Mouse (Mus musculus): Measurements from ENCODE around the gene H2afv. TPM values are rescaled to one million over a fixed set of nuclear protein-coding genes. Genes with fewer than 3 reads are reported as not detected.

Gene H2afv
- polyA plus RNA-seq (2012; rRNA removed), result 203 and 273 TPM in 2 replicates
- polyA plus RNA-seq (2014; fragmentation: Nextera tagmentation; extraction: Ambion mirVana), result 548 and 588 TPM in 2 replicates

DNA sequence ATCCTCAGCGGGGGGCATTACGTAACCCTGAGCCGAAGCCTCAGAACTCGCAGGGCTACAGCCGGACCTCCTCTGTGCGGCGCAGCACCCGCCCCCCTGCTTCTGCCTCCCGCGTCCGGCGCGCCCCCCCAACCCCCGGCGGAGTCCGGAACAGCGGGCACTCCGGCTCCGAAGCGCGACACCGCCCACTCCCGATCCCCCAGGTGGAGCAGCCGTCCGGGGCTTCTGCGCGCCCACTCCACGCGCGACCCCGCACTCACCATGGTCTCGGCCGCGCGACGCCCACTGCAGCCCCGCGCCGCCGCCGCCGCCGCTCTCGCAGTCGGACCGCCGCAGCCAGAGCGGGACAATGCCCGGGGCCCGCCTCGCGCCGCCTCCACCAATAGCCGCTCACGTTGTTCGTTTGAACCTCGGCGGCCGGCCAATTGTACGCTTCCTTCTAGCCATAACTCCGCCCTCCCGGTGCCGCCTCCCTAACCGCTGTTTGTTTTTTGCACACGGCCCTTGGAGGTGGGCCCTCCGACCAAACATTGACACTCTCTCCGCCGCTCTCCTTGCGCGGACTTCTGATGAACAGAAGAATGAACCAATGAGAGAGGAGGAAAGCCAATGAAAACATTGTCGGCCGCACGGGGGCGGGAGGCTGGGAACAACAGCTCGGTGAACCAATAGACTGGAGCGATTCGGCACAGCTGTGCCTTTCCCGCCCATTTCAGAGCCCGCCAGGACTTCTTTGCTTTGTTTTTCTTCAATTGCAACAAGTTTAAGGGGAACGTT is at the start of gene H2afv:
H2afv (minus strand) TSS at position 367 of the 777 bp plus-strand sequence.
- peak; percentile 98 for ATAC-seq (ENCODE audit: low FRiP score, low read depth)
- Histone ChIP-seq H3K4me3 (replicated peaks; ENCODE audit: low read length) (peak within 1 kb of the TSS; percentile 74), H3K9me3 (ENCODE audit: control insufficient read depth, low read length) (no peaks in the 10 kb centered on the region), H3K9ac (ENCODE audit: low read depth, low read length, severe bottlenecking) (peak within 1 kb of the TSS; percentile 85), H3K36me3 (ENCODE audit: control insufficient read depth, insufficient read depth, low read length) (0 out of 2 replicates have a peak, but pooled peaks cover 2% of the 10 kb centered on the region), H3K27ac (replicated peaks; ENCODE audit: low read depth, low read length) (peak within 1 kb of the TSS; percentile 94), H3K4me1 (ENCODE audit: control insufficient read depth, insufficient read depth, low read length) (peaks cover 3% of the 10 kb centered on the region), H3K4me2 (replicated peaks; ENCODE audit: low read depth, low read length, severe bottlenecking) (peak within 1 kb of the TSS; percentile 72), H3K27me3 (ENCODE audit: control insufficient read depth, insufficient read depth, low read length) (no peaks in the 10 kb centered on the region)
- TF ChIP-seq POLR2A (IDR thresholded peaks at IDR 0.05; ENCODE audit: borderline replicate concordance, extremely low read depth, insufficient read depth, insufficient read length), result 0 out of 2 replicates have a peak, but pooled peaks have one; percentile 47
- under 1% methylated on average over 51 of the region's 80 CpGs for WGBS
- peak; percentile 100 for DNase-seq (ENCODE audit: low spot score)

DNA sequence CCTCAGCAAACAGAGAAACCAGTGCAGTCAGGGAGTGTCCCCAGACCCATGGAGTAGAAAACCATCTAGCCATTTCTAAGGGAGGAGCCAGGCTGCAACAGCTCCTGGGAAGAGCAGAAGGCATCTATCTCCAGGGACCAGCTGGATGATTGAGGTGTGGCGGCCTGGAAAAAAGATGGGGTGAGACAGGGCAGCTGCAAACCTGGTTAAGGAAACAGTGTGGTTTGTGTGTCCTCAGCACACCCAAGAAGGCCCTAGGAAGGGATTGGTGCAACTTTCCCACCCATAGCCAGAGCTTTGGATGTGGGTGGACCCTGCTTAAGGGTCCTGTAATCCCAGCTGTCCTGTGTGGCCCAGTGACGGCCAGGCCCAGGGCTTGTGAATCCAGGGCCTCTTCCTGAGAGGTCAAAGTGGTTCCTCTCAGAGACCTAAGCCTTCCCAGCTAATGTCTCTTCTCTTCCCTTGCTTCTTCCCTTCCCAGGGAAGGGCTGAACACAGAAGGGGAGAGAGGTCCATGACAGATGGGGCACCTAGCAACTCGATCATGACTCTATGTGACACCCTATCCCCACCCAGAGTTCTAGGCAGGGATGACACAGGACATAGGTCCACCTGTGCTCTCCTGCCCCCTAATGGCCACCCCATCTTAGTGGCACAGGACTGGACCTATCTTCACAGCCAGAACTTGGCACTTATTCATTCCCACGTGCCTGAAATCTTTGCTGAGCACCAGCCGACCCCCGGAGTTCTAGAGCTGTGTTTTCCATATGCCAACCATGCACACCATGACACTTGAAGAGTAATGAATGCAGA is 45.7 kb upstream of the H2afv start:
- 58% methylated on average over 6 of the region's 6 CpGs for WGBS

DNA sequence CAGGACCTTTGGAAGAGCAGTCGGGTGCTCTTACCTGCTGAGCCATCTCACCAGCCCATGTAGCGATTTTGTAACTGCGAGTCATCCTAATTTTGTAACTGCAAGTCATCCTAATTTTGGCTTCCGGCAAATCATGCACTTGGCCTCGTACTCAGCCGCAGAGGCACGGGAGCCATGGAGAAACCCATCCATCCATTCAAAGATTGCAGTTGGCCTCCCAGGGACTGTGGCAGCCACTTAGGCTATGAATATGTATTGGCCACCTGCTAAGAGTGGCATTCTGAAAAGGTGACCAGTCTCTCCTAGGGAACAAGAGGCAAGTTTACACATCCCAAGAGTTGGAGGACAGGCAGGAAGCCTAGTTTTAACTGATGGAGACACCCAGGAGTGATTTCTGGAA is 45.0 kb upstream of the H2afv start:
- DNase-seq (ENCODE audit: low spot score) (no peak), ATAC-seq (ENCODE audit: low FRiP score, low read depth) (no peak)
- 85% methylated on average over 7 of the region's 7 CpGs for WGBS
- TF ChIP-seq POLR2A (IDR thresholded peaks at IDR 0.05; ENCODE audit: borderline replicate concordance, extremely low read depth, insufficient read depth, insufficient read length), result no peak
- Histone ChIP-seq H3K36me3 (ENCODE audit: control insufficient read depth, insufficient read depth, low read length) (no peaks in the 10 kb centered on the region), H3K27me3 (ENCODE audit: control insufficient read depth, insufficient read depth, low read length) (no peaks in the 10 kb centered on the region), H3K9ac (ENCODE audit: low read depth, low read length, severe bottlenecking) (no peak overlapping the region), H3K9me3 (ENCODE audit: control insufficient read depth, low read length) (no peaks in the 10 kb centered on the region), H3K27ac (replicated peaks; ENCODE audit: low read depth, low read length) (no peak overlapping the region), H3K4me1 (ENCODE audit: control insufficient read depth, insufficient read depth, low read length) (no peaks in the 10 kb centered on the region), H3K4me3 (replicated peaks; ENCODE audit: low read length) (no peak overlapping the region), H3K4me2 (replicated peaks; ENCODE audit: low read depth, low read length, severe bottlenecking) (no peak overlapping the region)

More for the DNA sequence above, 45.7 kb upstream of the H2afv start:
- H3K4me2 ChIP-seq (replicated peaks; ENCODE audit: low read depth, low read length, severe bottlenecking), result no peak overlapping the region
- no peak overlapping the region for H3K9ac ChIP-seq (ENCODE audit: low read depth, low read length, severe bottlenecking)
- H3K27ac ChIP-seq (replicated peaks; ENCODE audit: low read depth, low read length), result no peak overlapping the region
- H3K9me3 ChIP-seq (ENCODE audit: control insufficient read depth, low read length), result no peaks in the 10 kb centered on the region
- H3K27me3 ChIP-seq (ENCODE audit: control insufficient read depth, insufficient read depth, low read length), result no peaks in the 10 kb centered on the region
- no peaks in the 10 kb centered on the region for H3K36me3 ChIP-seq (ENCODE audit: control insufficient read depth, insufficient read depth, low read length)
- ATAC-seq (ENCODE audit: low FRiP score, low read depth) (no peak), DNase-seq (ENCODE audit: low spot score) (no peak)
- H3K4me1 ChIP-seq (ENCODE audit: control insufficient read depth, insufficient read depth, low read length), result no peaks in the 10 kb centered on the region
- no peak for TF ChIP-seq POLR2A (IDR thresholded peaks at IDR 0.05; ENCODE audit: borderline replicate concordance, extremely low read depth, insufficient read depth, insufficient read length)
- H3K4me3 ChIP-seq (replicated peaks; ENCODE audit: low read length), result no peak overlapping the region

DNA sequence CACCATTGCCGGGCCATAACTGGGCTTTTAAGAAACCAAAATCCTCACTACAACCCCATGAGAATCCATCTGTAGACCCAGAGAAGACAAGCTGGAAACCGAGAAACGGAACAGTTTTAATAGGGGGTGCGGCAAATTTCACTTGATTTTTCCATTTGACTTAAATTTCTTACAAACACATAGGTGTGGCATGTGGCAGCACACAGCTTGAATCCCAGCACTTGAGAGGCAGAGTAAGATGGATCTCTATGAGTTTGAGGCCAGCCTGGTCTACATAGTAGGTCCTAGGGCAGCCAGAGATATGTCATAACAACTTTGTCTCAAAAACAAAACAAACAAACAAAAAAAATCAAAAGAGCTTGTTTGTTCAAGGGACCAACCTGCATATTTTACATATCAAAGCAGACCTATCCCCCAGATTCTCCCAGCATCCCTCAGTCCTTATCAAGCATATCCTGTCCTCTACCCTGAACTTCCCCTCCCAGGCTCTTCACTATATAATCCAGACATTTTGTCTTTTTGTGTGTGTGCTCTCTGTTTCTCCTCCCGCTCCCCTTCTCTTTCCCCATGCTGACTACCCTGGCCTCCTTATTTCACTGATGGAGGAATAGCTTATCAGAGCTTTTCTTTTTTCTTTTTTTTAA is 43.9 kb upstream of the H2afv start:
- H3K27me3 ChIP-seq (ENCODE audit: control insufficient read depth, insufficient read depth, low read length), result no peaks in the 10 kb centered on the region
- no peak overlapping the region for H3K27ac ChIP-seq (replicated peaks; ENCODE audit: low read depth, low read length)
- no peak for TF ChIP-seq POLR2A (IDR thresholded peaks at IDR 0.05; ENCODE audit: borderline replicate concordance, extremely low read depth, insufficient read depth, insufficient read length)
- H3K4me3 ChIP-seq (replicated peaks; ENCODE audit: low read length), result no peak overlapping the region
- H3K9ac ChIP-seq (ENCODE audit: low read depth, low read length, severe bottlenecking), result no peak overlapping the region
- ATAC-seq (ENCODE audit: low FRiP score, low read depth) (no peak), DNase-seq (ENCODE audit: low spot score) (no peak)
- no peaks in the 10 kb centered on the region for H3K36me3 ChIP-seq (ENCODE audit: control insufficient read depth, insufficient read depth, low read length)
- no peak overlapping the region for H3K4me2 ChIP-seq (replicated peaks; ENCODE audit: low read depth, low read length, severe bottlenecking)
- H3K9me3 ChIP-seq (ENCODE audit: control insufficient read depth, low read length), result no peaks in the 10 kb centered on the region
- WGBS, result 94% methylated on average over 5 of the region's 5 CpGs
- no peaks in the 10 kb centered on the region for H3K4me1 ChIP-seq (ENCODE audit: control insufficient read depth, insufficient read depth, low read length)

DNA sequence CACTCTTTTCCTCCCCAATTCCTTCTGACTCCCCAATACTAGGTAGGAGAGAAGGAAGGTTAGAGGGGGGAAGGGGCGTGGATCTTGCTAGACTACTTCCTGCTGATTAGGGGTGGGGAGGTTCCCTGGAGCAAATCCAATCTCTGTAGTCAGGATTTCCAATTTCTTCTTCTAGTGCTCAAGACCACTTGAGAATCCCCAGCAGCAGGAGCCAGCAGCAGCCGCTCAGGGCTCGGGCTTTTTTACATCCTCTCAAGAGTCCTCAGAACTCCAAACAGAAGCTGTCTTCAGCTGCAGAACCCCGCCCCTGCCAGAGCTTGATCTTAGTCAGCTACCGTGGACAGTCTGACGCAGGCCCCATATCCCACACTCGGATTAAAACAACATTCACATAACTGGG is 43.3 kb upstream of the H2afv start:
- H3K36me3 ChIP-seq (ENCODE audit: control insufficient read depth, insufficient read depth, low read length), result no peaks in the 10 kb centered on the region
- H3K9me3 ChIP-seq (ENCODE audit: control insufficient read depth, low read length), result no peaks in the 10 kb centered on the region
- H3K27me3 ChIP-seq (ENCODE audit: control insufficient read depth, insufficient read depth, low read length), result no peaks in the 10 kb centered on the region
- H3K9ac ChIP-seq (ENCODE audit: low read depth, low read length, severe bottlenecking), result no peak overlapping the region
- no peak overlapping the region for H3K4me3 ChIP-seq (replicated peaks; ENCODE audit: low read length)
- DNase-seq (ENCODE audit: low spot score) (no peak), ATAC-seq (ENCODE audit: low FRiP score, low read depth) (no peak)
- H3K4me1 ChIP-seq (ENCODE audit: control insufficient read depth, insufficient read depth, low read length), result no peaks in the 10 kb centered on the region
- H3K4me2 ChIP-seq (replicated peaks; ENCODE audit: low read depth, low read length, severe bottlenecking), result no peak overlapping the region
- TF ChIP-seq POLR2A (IDR thresholded peaks at IDR 0.05; ENCODE audit: borderline replicate concordance, extremely low read depth, insufficient read depth, insufficient read length), result no peak
- H3K27ac ChIP-seq (replicated peaks; ENCODE audit: low read depth, low read length), result no peak overlapping the region
- 64% methylated on average over 7 of the region's 7 CpGs for WGBS
